In genomic region chr2:31245051-31245450, GRCm38 (mm10) we compare ENCODE assay signal across 8 mouse cellular contexts. TPM values are rescaled to one million over a fixed set of nuclear protein-coding genes. Genes with fewer than 3 reads are reported as not detected.
A peak's percentile ranks its signal among the peaks of the same experiment; 100 is the strongest.
DNase-seq lines count a peak whose midpoint lies in the region; ATAC-seq lines count a peak whose summit lies in the region.

No protein-coding gene starts in this region.

- no peaks in the 10 kb centered on the region for H3K36me3 ChIP-seq in megakaryocyte, embryonic 14.5 days (replicated peaks; ENCODE audit: low read length)
- H3K36me3 ChIP-seq in limb, embryonic 13.5 days = peaks cover 12% of the 10 kb centered on the region; the same call in 1 of the 2 replicates
- no peaks in the 10 kb centered on the region for H3K36me3 ChIP-seq in stomach, embryonic 15.5 days

- peak overlapping the region; percentile 93 for H3K9ac ChIP-seq in limb, embryonic 13.5 days
- 0 out of 2 replicates have a peak overlapping the region, but pooled peaks have one; percentile 29 for H3K9ac ChIP-seq in stomach, embryonic 15.5 days

- DNase-seq in adrenal gland, postnatal 14 days = peak; percentile 56
- DNase-seq in adrenal gland, adult 8-10 months = no peak
- no peak for DNase-seq in embryo, embryonic 10.5 days (ENCODE audit: low spot score)
- DNase-seq in layer of hippocampus, postnatal 10 days (ENCODE audit: low spot score in 2 of 2) = no peak

- WGBS in limb, embryonic 13.5 days = 12% methylated on average over 5 of the region's 5 CpGs
- WGBS in stomach, embryonic 15.5 days = 20% methylated on average over 5 of the region's 5 CpGs

- H3K4me2 ChIP-seq in limb, embryonic 13.5 days (replicated peaks) = peak overlapping the region; percentile 96
- peak overlapping the region; percentile 96 for H3K4me2 ChIP-seq in stomach, embryonic 15.5 days

- ATAC-seq in megakaryocyte, adult 5-6 weeks (ENCODE audit: poor library complexity, severe bottlenecking) = no peak
- ATAC-seq in limb, embryonic 13.5 days (ENCODE audit: low FRiP score, low read depth) = no peak
- no peak for ATAC-seq in stomach, embryonic 15.5 days (ENCODE audit: insufficient read depth, low FRiP score, low read depth)

- H3K4me3 ChIP-seq in megakaryocyte, embryonic 14.5 days (replicated peaks) = peak overlapping the region; percentile 87
- H3K4me3 ChIP-seq in limb, embryonic 13.5 days = peak overlapping the region; percentile 92
- H3K4me3 ChIP-seq in stomach, embryonic 15.5 days (replicated peaks) = peak overlapping the region; percentile 80

- peaks cover 5% of the 10 kb centered on the region; the same call in 1 of the 2 replicates for H3K9me3 ChIP-seq in megakaryocyte, embryonic 14.5 days
- no peaks in the 10 kb centered on the region for H3K9me3 ChIP-seq in limb, embryonic 13.5 days
- no peaks in the 10 kb centered on the region for H3K9me3 ChIP-seq in stomach, embryonic 15.5 days

- H3K27ac ChIP-seq in limb, embryonic 13.5 days = 0 out of 2 replicates have a peak overlapping the region, but pooled peaks have one; percentile 72
- H3K27ac ChIP-seq in stomach, embryonic 15.5 days = peak overlapping the region; percentile 35; the same call in 1 of the 2 replicates

- H3K27me3 ChIP-seq in megakaryocyte, embryonic 14.5 days (replicated peaks) = peaks cover 96% of the 10 kb centered on the region
- peaks cover 14% of the 10 kb centered on the region; the same call in 1 of the 2 replicates for H3K27me3 ChIP-seq in limb, embryonic 13.5 days
- H3K27me3 ChIP-seq in stomach, embryonic 15.5 days (replicated peaks) = no peaks in the 10 kb centered on the region

- H3K4me1 ChIP-seq in megakaryocyte, embryonic 14.5 days = peaks cover 17% of the 10 kb centered on the region
- peaks cover 40% of the 10 kb centered on the region for H3K4me1 ChIP-seq in limb, embryonic 13.5 days
- peaks cover 35% of the 10 kb centered on the region for H3K4me1 ChIP-seq in stomach, embryonic 15.5 days

RNA-seq across cellular contexts. Expression of gene Ncs1, which starts 0.6 kb away (rescaled TPM):
- 3.4 and 4.2 TPM in 2 replicates for total RNA-seq in adrenal gland, postnatal 14 days (2021)
- total RNA-seq in adrenal gland, adult 8-10 months (2022) = 10 to 100 TPM in 2 of 4 experiments, 1 to 10 TPM in 2; 4.4 to 11.0 (median 7.7) TPM
- polyA plus RNA-seq in megakaryocyte, embryonic 14.5 days (2012; ENCODE audit: insufficient read depth, low replicate concordance) = 0.26 TPM in 1 of 2 replicates, not detected in the other
- total RNA-seq in megakaryocyte, adult 5-6 weeks (2015) = 0.14 TPM in 1 of 2 replicates, not detected in the other
- 0.15 and 0.37 TPM in 2 replicates for total RNA-seq in megakaryocyte, adult 5-6 weeks (2017)
- 46.4 and 49.6 TPM in 2 replicates for polyA plus RNA-seq in limb, embryonic 13.5 days (2015; fragmentation: Nextera tagmentation; extraction: Ambion mirVana)
- 22.3 and 24.3 TPM in 2 replicates for polyA plus RNA-seq in stomach, embryonic 15.5 days (2015; fragmentation: Nextera tagmentation; extraction: Ambion mirVana)
- 100 to 1,000 TPM; 149 to 150 TPM for total RNA-seq in layer of hippocampus, postnatal 10 days (2021)

Comparison
In these comparisons a context has a peak if more than half of its experiments do, and no peak if none do; other contexts are left out.
1. RNA of gene Ncs1, which starts 0.6 kb away (total RNA-seq): 149 to 150 TPM in layer of hippocampus, postnatal 10 days; 4.4 to 11.0 TPM in adrenal gland, adult 8-10 months, 3.4 to 4.2 TPM in adrenal gland, postnatal 14 days and 0.14 to 0.37 TPM in megakaryocyte, adult 5-6 weeks; every median in the first group is over 10 times any median in the second.
2. Peak in every context shown above with its lines, with median percentiles within 50 percentile points of each other: H3K4me3 ChIP-seq.